Mouse (Mus musculus): ENCODE measurements around the gene Mapk3. TPM values are rescaled to one million over a fixed set of nuclear protein-coding genes. Genes with fewer than 3 reads are reported as not detected.

The Mapk3 gene
- total and polyA plus RNA-seq, 2 experiments: 10.4 to 70.7 TPM

DNA sequence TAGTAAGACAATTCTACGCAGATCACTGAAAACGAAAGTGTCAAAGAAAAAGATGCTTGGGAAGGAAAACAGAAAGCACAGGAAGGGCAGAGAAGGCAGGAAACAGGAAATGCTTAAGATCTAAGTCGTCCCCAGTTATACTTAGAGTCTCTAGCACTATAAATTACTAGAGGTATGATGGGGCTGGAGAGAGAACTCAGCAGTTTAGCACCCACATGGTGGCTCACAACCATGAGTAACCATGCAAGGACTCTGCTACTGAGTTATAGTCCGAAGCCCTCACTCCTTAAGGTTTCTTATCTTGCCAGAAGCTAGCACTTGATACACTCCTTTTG is 34.8 kb downstream of the Mapk3 start:
- peak overlapping the region; percentile 48; the same call in 1 of the 2 replicates for H3K27ac ChIP-seq (replicated peaks; ENCODE audit: insufficient read depth, low read depth, low read length)
- no peak overlapping the region for H3K4me3 ChIP-seq (ENCODE audit: insufficient read depth, low read depth, low read length)
- peaks cover 26% of the 10 kb centered on the region for H3K36me3 ChIP-seq (ENCODE audit: control insufficient read depth, insufficient read depth, low read length)
- TF ChIP-seq POLR2A (IDR thresholded peaks at IDR 0.05; ENCODE audit: extremely low read depth, insufficient read depth, low read length) (no peak), CTCF (IDR thresholded peaks at IDR 0.05; ENCODE audit: low read depth, low read length) (no peak)
- WGBS: 66% methylated on average over 4 of the region's 4 CpGs
- H3K79me2 ChIP-seq (ENCODE audit: control insufficient read depth, insufficient read depth, low read length): peaks cover 8% of the 10 kb centered on the region; the same call in 1 of the 2 replicates
- no peak overlapping the region for H3K9ac ChIP-seq (ENCODE audit: low read depth, low read length)
- H3K4me1 ChIP-seq (ENCODE audit: control insufficient read depth, insufficient read depth, low read length): peaks cover 9% of the 10 kb centered on the region
- DNase-seq (ENCODE audit: extremely low read depth, low read depth, low spot score): no peak
- H3K27me3 ChIP-seq (ENCODE audit: control insufficient read depth, insufficient read depth, low read length): no peaks in the 10 kb centered on the region

DNA sequence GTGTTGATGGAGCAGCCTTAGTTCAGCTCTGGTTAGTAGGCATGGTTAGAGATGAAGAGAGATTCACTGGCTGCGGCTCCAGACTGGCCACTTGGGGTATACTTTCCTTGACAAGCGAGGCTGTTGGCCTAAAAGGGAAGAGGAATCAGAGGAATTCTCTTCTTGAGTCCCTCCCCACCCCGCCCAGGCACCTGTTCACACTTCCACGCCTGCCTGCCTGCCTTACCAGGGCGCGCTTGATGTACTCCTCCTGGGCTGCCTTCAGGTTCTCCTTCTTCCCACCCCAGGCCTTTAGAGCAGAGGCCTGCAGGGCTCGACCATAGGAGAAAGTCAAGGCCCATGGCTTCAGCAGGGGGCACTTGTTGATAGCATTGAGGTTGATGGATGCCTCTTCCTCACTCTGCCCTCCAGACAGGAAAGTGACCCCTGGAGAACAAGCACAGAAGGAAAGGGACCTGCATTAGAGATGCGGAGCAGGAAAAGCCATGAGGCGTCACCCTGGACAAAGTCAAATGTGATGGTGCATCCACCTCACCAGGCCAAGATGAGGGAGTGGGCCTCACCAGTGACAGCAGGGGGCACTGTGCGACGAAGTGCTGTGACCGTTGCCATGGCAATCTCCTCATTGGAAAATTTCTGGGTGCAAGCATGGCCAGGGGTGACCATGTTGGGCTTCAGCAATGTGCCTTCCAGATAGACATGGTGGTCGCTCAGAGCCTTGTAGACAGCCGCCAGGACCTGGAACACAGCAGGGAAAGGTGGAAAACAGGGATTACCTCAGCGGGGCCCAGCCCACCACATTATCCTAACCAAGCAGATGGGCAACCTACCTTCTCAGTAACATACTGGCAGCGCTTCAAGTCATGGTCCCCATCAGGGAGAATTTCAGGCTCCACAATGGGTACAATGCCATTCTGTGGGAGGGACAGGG is 36.3 kb downstream of the Mapk3 start:
- H3K27me3 ChIP-seq (ENCODE audit: control insufficient read depth, insufficient read depth, low read length): no peaks in the 10 kb centered on the region
- WGBS: 89% methylated on average over 16 of the region's 16 CpGs
- DNase-seq (ENCODE audit: extremely low read depth, low read depth, low spot score): no peak
- peaks cover 8% of the 10 kb centered on the region; the same call in 1 of the 2 replicates for H3K79me2 ChIP-seq (ENCODE audit: control insufficient read depth, insufficient read depth, low read length)
- peaks cover 7% of the 10 kb centered on the region for H3K4me1 ChIP-seq (ENCODE audit: control insufficient read depth, insufficient read depth, low read length)
- no peak overlapping the region for H3K4me3 ChIP-seq (ENCODE audit: insufficient read depth, low read depth, low read length)
- H3K36me3 ChIP-seq (ENCODE audit: control insufficient read depth, insufficient read depth, low read length): peaks cover 20% of the 10 kb centered on the region
- TF ChIP-seq CTCF (IDR thresholded peaks at IDR 0.05; ENCODE audit: low read depth, low read length): no peak
- TF ChIP-seq POLR2A (IDR thresholded peaks at IDR 0.05; ENCODE audit: extremely low read depth, insufficient read depth, low read length): no peak
- no peak overlapping the region for H3K27ac ChIP-seq (replicated peaks; ENCODE audit: insufficient read depth, low read depth, low read length)
- no peak overlapping the region for H3K9ac ChIP-seq (ENCODE audit: low read depth, low read length)

DNA sequence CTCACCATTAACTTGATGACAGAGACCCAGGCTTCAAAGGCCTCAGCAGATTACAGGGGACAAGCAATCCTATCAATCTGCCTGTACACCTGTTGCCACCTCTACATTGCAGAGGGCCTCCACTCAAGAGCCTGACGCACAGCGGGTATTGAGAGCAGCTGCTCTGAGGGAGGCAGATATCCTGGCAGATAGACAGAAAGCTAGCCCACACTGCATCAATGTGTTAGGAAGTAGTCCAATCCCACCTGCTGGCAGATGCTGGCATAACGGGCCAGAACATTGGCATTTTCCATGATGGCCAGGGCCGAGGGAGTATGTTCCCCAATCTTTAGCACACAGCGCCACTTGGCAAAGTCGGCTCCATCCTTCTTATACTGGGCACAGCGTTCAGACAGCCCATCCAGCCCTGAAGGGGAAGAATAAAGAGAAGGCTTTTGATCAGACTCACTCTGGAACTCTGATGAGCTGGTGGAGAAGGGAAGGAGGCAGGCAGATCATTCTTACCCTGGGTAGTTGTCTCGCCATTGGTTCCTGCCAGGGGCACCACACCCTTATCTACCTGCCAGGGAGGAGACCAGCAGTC is 37.0 kb downstream of the Mapk3 start:
- Histone ChIP-seq H3K27me3 (ENCODE audit: control insufficient read depth, insufficient read depth, low read length) (no peaks in the 10 kb centered on the region), H3K9ac (ENCODE audit: low read depth, low read length) (no peak overlapping the region), H3K4me3 (ENCODE audit: insufficient read depth, low read depth, low read length) (no peak overlapping the region), H3K79me2 (ENCODE audit: control insufficient read depth, insufficient read depth, low read length) (peaks cover 8% of the 10 kb centered on the region; the same call in 1 of the 2 replicates), H3K4me1 (ENCODE audit: control insufficient read depth, insufficient read depth, low read length) (peaks cover 5% of the 10 kb centered on the region; the same call in 1 of the 2 replicates), H3K36me3 (ENCODE audit: control insufficient read depth, insufficient read depth, low read length) (peaks cover 17% of the 10 kb centered on the region), H3K27ac (replicated peaks; ENCODE audit: insufficient read depth, low read depth, low read length) (no peak overlapping the region)
- TF ChIP-seq CTCF (IDR thresholded peaks at IDR 0.05; ENCODE audit: low read depth, low read length) (0 out of 2 replicates have a peak, but pooled peaks have one; percentile 6), POLR2A (IDR thresholded peaks at IDR 0.05; ENCODE audit: extremely low read depth, insufficient read depth, low read length) (no peak)
- 79% methylated on average over 8 of the region's 8 CpGs for WGBS
- DNase-seq (ENCODE audit: extremely low read depth, low read depth, low spot score): no peak

DNA sequence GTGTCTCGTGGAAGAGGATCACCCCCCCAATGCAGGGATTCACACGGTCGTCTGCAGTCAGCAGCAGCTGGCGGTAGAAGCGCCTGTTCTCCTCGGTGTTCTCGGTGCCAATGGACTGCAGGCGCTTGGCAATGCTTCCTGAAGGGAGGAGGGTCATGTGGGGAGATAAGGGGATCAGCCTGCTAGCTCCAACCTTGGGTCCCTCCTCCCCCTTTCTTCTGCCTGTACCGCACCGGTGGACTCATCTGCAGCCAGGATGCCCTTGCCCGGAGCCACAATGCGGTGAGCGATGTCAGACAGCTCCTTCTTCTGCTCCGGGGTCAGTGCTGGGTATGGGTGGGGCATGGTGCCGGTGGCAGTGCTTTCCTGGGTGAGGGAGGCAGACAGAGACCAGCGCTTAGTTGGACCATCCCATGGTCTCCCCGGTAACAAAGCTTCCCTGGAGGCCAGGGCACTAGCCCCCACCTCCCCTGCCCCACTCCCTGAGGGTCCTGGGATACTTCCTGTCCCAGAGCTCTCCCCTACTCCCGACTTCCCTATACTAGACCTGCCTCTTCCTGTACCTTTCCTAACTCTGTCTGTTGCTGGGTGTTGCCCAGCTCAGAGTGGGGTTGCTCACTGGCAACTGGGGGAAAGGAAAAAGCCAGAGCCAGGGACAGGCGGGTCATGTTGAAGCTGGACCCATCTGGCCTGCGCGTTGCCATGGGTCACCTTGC is 38.2 kb downstream of the Mapk3 start, which contains the start of gene Fam57b:
Gene Fam57b (plus strand): TSS at position 258 of the 716 bp plus-strand sequence.
- Histone ChIP-seq H3K9ac (ENCODE audit: low read depth, low read length) (peak within 1 kb of the TSS; percentile 89), H3K4me1 (ENCODE audit: control insufficient read depth, insufficient read depth, low read length) (peaks cover 5% of the 10 kb centered on the region; the same call in 1 of the 2 replicates), H3K4me3 (ENCODE audit: insufficient read depth, low read depth, low read length) (peak within 1 kb of the TSS; percentile 75), H3K27me3 (ENCODE audit: control insufficient read depth, insufficient read depth, low read length) (no peaks in the 10 kb centered on the region), H3K27ac (replicated peaks; ENCODE audit: insufficient read depth, low read depth, low read length) (peak within 1 kb of the TSS; percentile 82), H3K36me3 (ENCODE audit: control insufficient read depth, insufficient read depth, low read length) (peaks cover 17% of the 10 kb centered on the region), H3K79me2 (ENCODE audit: control insufficient read depth, insufficient read depth, low read length) (peaks cover 3% of the 10 kb centered on the region; the same call in 1 of the 2 replicates)
- WGBS: 5% methylated on average over 21 of the region's 21 CpGs
- TF ChIP-seq POLR2A (IDR thresholded peaks at IDR 0.05; ENCODE audit: extremely low read depth, insufficient read depth, low read length) (no peak), CTCF (IDR thresholded peaks at IDR 0.05; ENCODE audit: low read depth, low read length) (no peak)
- peak; percentile 43 for DNase-seq (ENCODE audit: extremely low read depth, low read depth, low spot score)

DNA sequence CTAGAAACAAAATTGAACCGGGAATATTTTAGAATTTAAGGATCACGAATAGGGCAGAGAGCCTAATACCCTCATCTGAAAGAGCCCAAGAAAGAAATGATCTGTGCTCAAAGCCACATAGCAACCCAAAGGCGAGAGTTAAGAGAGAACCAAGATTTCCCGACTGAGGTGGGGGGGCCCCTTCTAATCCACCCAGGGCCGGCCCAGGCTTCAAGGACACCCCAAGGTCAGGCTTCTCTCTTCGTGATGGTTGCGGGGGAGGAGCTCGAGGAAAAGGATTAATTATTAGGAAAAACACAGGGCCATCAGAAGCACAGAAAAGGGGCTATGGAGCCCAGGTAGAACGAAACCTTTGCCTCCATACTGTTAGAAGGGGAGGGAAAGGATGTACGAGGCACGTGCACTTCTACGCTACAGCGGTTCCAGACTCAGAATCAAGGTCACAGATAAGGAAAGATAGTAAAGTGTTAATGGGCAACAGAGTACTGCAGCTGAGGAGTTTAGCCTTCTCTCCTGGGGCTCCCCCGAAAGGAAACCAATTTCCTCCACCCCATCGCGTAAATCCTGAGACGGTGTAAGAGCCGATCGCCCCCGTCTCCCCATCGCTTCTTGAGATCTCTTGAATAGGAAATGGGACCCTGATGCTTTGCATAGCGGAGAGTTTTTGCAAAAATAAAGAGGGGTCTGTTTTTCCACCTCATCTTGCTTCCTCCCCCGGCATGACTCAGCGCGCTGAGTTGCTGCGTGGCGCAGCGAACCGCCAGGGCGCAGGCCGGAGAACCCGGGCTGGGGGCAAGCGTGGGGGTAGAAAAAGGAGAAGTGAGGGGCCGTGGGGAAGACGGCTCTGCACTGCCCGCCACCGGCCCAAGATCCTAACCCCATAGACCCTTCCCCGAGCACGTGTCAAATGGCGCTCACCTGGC is 39.0 kb downstream of the Mapk3 start:
- TF ChIP-seq POLR2A (IDR thresholded peaks at IDR 0.05; ENCODE audit: extremely low read depth, insufficient read depth, low read length): no peak
- TF ChIP-seq CTCF (IDR thresholded peaks at IDR 0.05; ENCODE audit: low read depth, low read length): no peak
- WGBS: under 1% methylated on average over 40 of the region's 40 CpGs
- H3K4me3 ChIP-seq (ENCODE audit: insufficient read depth, low read depth, low read length): peak overlapping the region; percentile 75
- DNase-seq (ENCODE audit: extremely low read depth, low read depth, low spot score): no peak
- H3K79me2 ChIP-seq (ENCODE audit: control insufficient read depth, insufficient read depth, low read length): peaks cover 3% of the 10 kb centered on the region; the same call in 1 of the 2 replicates
- peak overlapping the region; percentile 89 for H3K9ac ChIP-seq (ENCODE audit: low read depth, low read length)
- no peaks in the 10 kb centered on the region for H3K27me3 ChIP-seq (ENCODE audit: control insufficient read depth, insufficient read depth, low read length)
- H3K27ac ChIP-seq (replicated peaks; ENCODE audit: insufficient read depth, low read depth, low read length): peak overlapping the region; percentile 82
- H3K36me3 ChIP-seq (ENCODE audit: control insufficient read depth, insufficient read depth, low read length): peaks cover 17% of the 10 kb centered on the region
- 0 out of 2 replicates have a peak, but pooled peaks cover 3% of the 10 kb centered on the region for H3K4me1 ChIP-seq (ENCODE audit: control insufficient read depth, insufficient read depth, low read length)
